Mouse (Mus musculus) liver, adult 2 months (tissue): ENCODE results near the gene Igfbp7.

ENCODE experiments used
- CTCF ChIP-seq: fragments of 200-500 bp; IDR thresholded peaks from 2 replicates; pipeline ENCODE4 v1.5.1; 2011; ENCODE audit warnings: low read depth, low read length, control low read depth
- POLR2A ChIP-seq: fragments of 200-500 bp; IDR thresholded peaks from 2 replicates; pipeline ENCODE4 v1.6.1; 2011; ENCODE audit warnings: low read length, control low read depth; ENCODE audit not compliant: insufficient read depth; ENCODE audit errors: extremely low read depth

DNA sequence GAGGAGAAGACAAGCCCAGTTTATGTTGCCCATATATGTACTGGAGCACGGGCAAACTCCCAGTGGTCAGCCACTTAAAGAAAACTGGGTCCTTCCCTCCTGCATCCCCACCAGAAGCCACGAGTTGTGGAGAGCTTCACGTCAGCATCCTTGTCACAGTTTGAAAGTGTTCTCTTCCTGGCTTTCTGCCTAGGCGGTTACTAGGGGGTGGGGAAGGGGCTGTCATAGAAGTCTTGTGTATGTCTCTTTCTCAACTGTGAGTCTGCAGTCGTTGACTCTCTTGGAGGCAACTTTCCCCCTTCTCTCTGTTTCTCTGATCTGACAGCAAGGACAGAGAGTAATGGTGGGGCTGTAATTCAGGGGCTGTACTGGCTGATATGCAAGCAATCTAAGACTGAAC, 5.7 kb downstream of the Igfbp7 start:
- no peak for TF ChIP-seq POLR2A
- no peak for TF ChIP-seq CTCF
